Mouse (Mus musculus) neural tube, embryonic 13.5 days (tissue): ENCODE measurements around the gene 4930407I10Rik. TPM values are rescaled to one million over a fixed set of nuclear protein-coding genes. Genes with fewer than 3 reads are reported as not detected.

Experiments used
- ATAC-seq: fragments of 200-750 bp; cut with Nextera tagmentation; 2 replicates; pipeline ENCODE4 v1.8.0; 2017; ENCODE audit warnings: low read depth, mild to moderate bottlenecking, moderate TSS enrichment, moderate library complexity
- H3K27ac ChIP-seq: fragments of 300-500 bp; sonication (generic); replicated peaks from 2 replicates; pipeline ENCODE4 v1.5.1; 2015; ENCODE audit warnings: moderate library complexity, mild to moderate bottlenecking, inconsistent platforms
- H3K27me3 ChIP-seq: fragments of 300-500 bp; sonication (generic); 2 replicates; pipeline ENCODE4 v1.6.1; 2015; ENCODE audit warnings: mild to moderate bottlenecking, inconsistent platforms
- H3K36me3 ChIP-seq: fragments of 300-500 bp; sonication (generic); 2 replicates; pipeline ENCODE4 v1.6.1; 2015; ENCODE audit warnings: mild to moderate bottlenecking, inconsistent platforms
- H3K4me1 ChIP-seq: fragments of 300-500 bp; sonication (generic); replicated peaks from 2 replicates; pipeline ENCODE4 v1.6.1; 2015; ENCODE audit warnings: inconsistent platforms
- H3K4me2 ChIP-seq: fragments of 300-500 bp; sonication (generic); 2 replicates; pipeline ENCODE4 v1.6.1; 2015; ENCODE audit warnings: inconsistent platforms, mild to moderate bottlenecking, moderate library complexity
- H3K4me3 ChIP-seq: fragments of 300-500 bp; sonication (generic); 2 replicates; pipeline ENCODE4 v1.5.1; 2015; ENCODE audit warnings: mild to moderate bottlenecking, inconsistent platforms
- H3K9ac ChIP-seq: fragments of 300-500 bp; sonication (generic); 2 replicates; pipeline ENCODE4 v1.6.1; 2015; ENCODE audit warnings: moderate library complexity, mild to moderate bottlenecking, inconsistent platforms
- H3K9me3 ChIP-seq: fragments of 300-500 bp; sonication (generic); 2 replicates; pipeline ENCODE4 v1.6.1; 2016; ENCODE audit warnings: inconsistent platforms
- WGBS: fragments of 180-500 bp; shearing (Covaris S2); methylation state at CpG from one replicate; pipeline ENCODE4 v1.1.7; 2015; 5-methylcytosine and 5-hydroxymethylcytosine counted together
- polyA plus RNA-seq: library from polyadenylated mRNA; unstranded; fragments of >200 nt; fragmentation: Nextera tagmentation; extraction: Ambion mirVana; gene quantifications from 2 replicates; pipeline ENCODE4 v1.2.1, GENCODE M21; 2015

4930407I10Rik gene
- polyA plus RNA-seq, 1 experiment from 2014 or later = not detected

DNA sequence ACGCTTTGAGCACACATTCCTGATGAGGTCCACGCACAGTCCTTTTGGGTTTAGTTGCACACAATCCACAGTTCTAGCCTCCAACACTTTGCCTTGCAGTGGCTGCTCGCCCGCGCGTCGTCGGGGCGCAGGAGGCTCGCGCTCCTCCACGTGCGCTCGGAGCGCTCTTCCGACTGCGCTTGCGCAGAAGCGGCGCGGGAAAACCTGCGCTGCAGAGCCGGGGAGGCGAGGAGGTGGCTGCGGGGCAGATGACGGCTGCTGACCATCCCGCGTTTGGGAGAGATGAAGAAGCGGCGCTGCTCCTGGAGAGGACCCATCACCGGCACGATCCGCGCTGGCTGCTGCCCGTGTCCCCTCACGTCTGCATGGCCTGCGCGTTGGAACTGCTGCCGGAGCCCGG lies 10.9 kb downstream of the 4930407I10Rik start, which contains the start of gene Mei1:
Mei1 (plus strand) TSS at position 99 of the 400 bp plus-strand sequence.
- H3K27me3 ChIP-seq = peaks cover 55% of the 10 kb centered on the region
- no peak within 1 kb of the TSS for H3K27ac ChIP-seq
- no peak for ATAC-seq
- peak within 1 kb of the TSS; percentile 13; the same call in 1 of the 2 replicates for H3K4me3 ChIP-seq
- no peaks in the 10 kb centered on the region for H3K36me3 ChIP-seq
- WGBS = 26% methylated on average over 40 of the region's 40 CpGs
- H3K9me3 ChIP-seq = no peaks in the 10 kb centered on the region
- H3K4me2 ChIP-seq = peak within 1 kb of the TSS; percentile 39
- H3K9ac ChIP-seq = no peak within 1 kb of the TSS
- H3K4me1 ChIP-seq = 0 out of 2 replicates have a peak, but pooled peaks cover 4% of the 10 kb centered on the region

DNA sequence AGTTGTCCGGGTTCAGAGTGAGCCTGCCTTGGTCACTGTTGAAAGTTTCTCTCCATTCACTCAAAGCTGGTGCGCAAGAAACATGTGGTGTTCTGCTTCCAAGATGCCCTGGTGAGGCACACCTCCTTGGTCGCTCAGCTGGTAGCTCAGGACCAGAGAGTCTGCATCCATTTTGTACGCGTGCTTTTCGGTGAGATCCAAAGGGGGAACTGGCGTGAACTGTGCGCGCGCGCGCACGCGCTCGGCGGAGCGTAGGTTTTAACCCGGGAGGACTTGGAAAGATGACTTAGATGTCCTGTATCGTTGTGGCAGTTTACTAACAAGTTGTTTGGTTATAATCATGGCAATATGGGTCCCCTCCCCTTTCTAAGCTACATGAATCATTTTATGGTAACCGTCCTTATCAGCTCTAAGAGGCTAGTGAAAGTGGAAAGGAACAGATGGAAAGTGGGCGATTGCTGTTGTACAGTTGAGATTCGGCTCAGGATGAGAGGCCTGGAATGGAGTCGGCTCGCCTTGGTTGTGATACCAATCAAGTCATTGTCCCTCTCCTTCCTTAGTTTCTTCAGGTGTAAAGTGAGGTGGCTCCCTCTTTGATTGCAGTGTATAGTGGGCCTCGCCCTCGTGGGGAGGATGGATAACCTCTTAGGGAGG lies 13.0 kb downstream of the 4930407I10Rik start:
- Histone ChIP-seq H3K4me1 (0 out of 2 replicates have a peak, but pooled peaks cover 4% of the 10 kb centered on the region), H3K36me3 (no peaks in the 10 kb centered on the region), H3K4me2 (no peak overlapping the region), H3K9me3 (no peaks in the 10 kb centered on the region), H3K27ac (no peak overlapping the region), H3K4me3 (no peak overlapping the region), H3K9ac (no peak overlapping the region), H3K27me3 (peaks cover 49% of the 10 kb centered on the region)
- WGBS = 91% methylated on average over 26 of the region's 26 CpGs
- ATAC-seq = no peak

- Histone ChIP-seq H3K9me3 (no peaks in the 10 kb centered on the region), H3K36me3 (no peaks in the 10 kb centered on the region), H3K27ac (no peak overlapping the region), H3K9ac (no peak overlapping the region), H3K4me1 (0 out of 2 replicates have a peak, but pooled peaks cover 4% of the 10 kb centered on the region), H3K4me3 (no peak overlapping the region), H3K27me3 (peaks cover 42% of the 10 kb centered on the region), H3K4me2 (no peak overlapping the region)
- WGBS = 94% methylated on average over 7 of the region's 7 CpGs
- no peak for ATAC-seq
Measured at GRCm38 (mm10) chr15:82073490-82073889, 14.5 kb downstream of the 4930407I10Rik start.

DNA sequence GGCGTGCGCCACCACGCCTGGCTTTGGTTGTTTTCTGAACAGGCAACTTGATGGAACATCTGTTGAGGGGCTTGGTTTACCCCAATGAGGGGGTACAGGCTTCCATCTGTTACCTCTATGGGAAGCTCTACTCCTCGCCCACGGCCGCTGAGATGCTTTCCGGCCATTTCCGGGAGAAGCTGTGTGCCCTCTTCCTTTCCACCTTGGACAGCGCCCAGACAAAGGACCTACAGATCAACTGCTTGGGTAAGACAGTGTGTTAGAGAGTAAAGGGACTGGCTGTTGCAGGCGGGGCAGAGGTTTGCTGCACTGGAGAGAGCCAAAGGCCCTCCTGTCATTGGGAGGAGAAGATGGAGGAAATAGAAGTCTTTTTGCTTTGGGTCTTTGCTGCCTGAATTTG lies 20.9 kb downstream of the 4930407I10Rik start:
- Histone ChIP-seq H3K27me3 (no peaks in the 10 kb centered on the region), H3K9me3 (no peaks in the 10 kb centered on the region), H3K9ac (no peak overlapping the region), H3K4me3 (no peak overlapping the region), H3K4me2 (no peak overlapping the region), H3K36me3 (no peaks in the 10 kb centered on the region), H3K27ac (no peak overlapping the region), H3K4me1 (no peaks in the 10 kb centered on the region)
- WGBS = 64% methylated on average over 10 of the region's 10 CpGs
- ATAC-seq = no peak

GRCm38 (mm10) chr15:82081161-82081560 lies 22.2 kb downstream of the 4930407I10Rik start:
- Histone ChIP-seq H3K4me3 (no peak overlapping the region), H3K27ac (no peak overlapping the region), H3K27me3 (no peaks in the 10 kb centered on the region), H3K4me2 (no peak overlapping the region), H3K9me3 (no peaks in the 10 kb centered on the region), H3K9ac (no peak overlapping the region), H3K36me3 (no peaks in the 10 kb centered on the region), H3K4me1 (no peaks in the 10 kb centered on the region)
- no peak for ATAC-seq
- 28% methylated on average over 7 of the region's 7 CpGs for WGBS

DNA sequence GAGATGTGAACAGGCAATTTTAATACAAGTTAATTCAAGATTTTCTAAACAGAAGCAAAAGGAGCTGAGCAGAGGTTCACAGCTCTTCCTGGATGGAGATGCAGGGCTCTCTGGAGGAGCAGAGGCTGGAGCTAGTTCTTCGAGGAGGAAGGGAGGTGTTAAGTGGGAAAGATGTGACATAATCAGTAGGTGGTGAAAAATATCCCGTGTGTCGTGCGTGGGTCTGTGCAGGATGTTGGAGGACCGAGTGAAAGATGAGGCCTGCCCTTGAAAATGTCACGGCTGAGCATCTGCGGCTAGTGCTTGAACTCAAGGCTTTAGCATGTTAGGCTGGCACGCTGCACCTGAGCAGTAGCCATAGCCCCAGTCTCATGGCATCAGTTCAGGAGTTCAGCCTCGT lies 26.7 kb downstream of the 4930407I10Rik start:
- no peak for ATAC-seq
- Histone ChIP-seq H3K36me3 (no peaks in the 10 kb centered on the region), H3K27me3 (no peaks in the 10 kb centered on the region), H3K4me1 (no peaks in the 10 kb centered on the region), H3K9ac (no peak overlapping the region), H3K4me3 (no peak overlapping the region), H3K27ac (no peak overlapping the region), H3K4me2 (no peak overlapping the region), H3K9me3 (no peaks in the 10 kb centered on the region)
- WGBS = 86% methylated on average over 9 of the region's 9 CpGs

DNA sequence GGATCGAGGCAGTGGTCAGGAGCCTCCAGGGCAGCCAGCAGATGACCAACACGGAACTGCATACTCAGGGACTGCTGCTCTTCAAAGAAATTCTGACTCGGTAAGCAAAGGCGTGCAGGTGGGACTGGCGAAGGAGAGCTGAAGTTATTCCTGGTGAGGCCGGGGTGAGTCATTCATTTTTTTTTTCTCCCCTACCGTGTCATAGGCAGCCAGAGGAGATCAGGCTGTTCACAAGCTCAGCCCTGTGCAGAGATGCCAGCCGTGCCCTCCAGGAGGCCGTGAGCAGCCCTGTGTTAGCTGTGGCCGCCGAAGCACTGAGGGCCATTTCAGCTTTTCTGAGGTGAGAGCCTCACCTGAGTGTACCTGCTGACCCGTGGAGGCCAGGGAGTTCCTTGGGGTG lies 27.2 kb downstream of the 4930407I10Rik start:
- no peak overlapping the region for H3K27ac ChIP-seq
- 83% methylated on average over 12 of the region's 12 CpGs for WGBS
- no peaks in the 10 kb centered on the region for H3K9me3 ChIP-seq
- no peak for ATAC-seq
- no peaks in the 10 kb centered on the region for H3K36me3 ChIP-seq
- no peak overlapping the region for H3K4me2 ChIP-seq
- no peaks in the 10 kb centered on the region for H3K4me1 ChIP-seq
- H3K9ac ChIP-seq = no peak overlapping the region
- H3K27me3 ChIP-seq = no peaks in the 10 kb centered on the region
- no peak overlapping the region for H3K4me3 ChIP-seq

- no peaks in the 10 kb centered on the region for H3K36me3 ChIP-seq
- H3K4me2 ChIP-seq = no peak overlapping the region
- ATAC-seq = no peak
- no peak overlapping the region for H3K27ac ChIP-seq
- no peaks in the 10 kb centered on the region for H3K9me3 ChIP-seq
- no peaks in the 10 kb centered on the region for H3K4me1 ChIP-seq
- no peak overlapping the region for H3K4me3 ChIP-seq
- 10% methylated on average over 10 of the region's 10 CpGs for WGBS
- H3K9ac ChIP-seq = no peak overlapping the region
- H3K27me3 ChIP-seq = no peaks in the 10 kb centered on the region
Measured at GRCm38 (mm10) chr15:82087266-82087665, 28.3 kb downstream of the 4930407I10Rik start.

DNA sequence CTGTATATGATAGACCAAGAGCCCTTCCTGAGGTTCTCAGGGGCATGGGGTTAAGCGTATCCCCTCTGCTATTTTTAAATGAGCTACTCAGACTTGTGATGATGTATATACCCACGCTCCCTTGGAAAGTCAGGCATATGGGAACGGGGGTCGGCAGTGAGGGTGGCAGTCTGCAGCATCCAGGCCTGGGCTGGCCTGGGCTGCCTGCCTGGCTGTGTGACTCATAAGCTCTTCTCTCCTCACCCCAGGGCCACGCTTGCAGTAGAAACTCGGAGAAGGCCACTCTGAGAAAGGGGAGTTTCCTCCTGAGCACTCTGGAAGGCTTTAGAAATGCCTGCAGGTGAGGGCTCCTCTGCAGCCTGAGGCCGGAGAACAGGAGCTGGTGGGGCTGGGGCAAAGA lies 32.1 kb downstream of the 4930407I10Rik start:
- no peak for ATAC-seq
- Histone ChIP-seq H3K27ac (no peak overlapping the region), H3K4me3 (no peak overlapping the region), H3K9ac (no peak overlapping the region), H3K27me3 (no peaks in the 10 kb centered on the region), H3K4me1 (no peaks in the 10 kb centered on the region), H3K9me3 (no peaks in the 10 kb centered on the region), H3K36me3 (no peaks in the 10 kb centered on the region), H3K4me2 (no peak overlapping the region)
- WGBS = 83% methylated on average over 7 of the region's 7 CpGs

- Histone ChIP-seq H3K4me3 (no peak overlapping the region), H3K27ac (no peak overlapping the region), H3K27me3 (no peaks in the 10 kb centered on the region; the same call in 1 of the 2 replicates), H3K9ac (no peak overlapping the region), H3K36me3 (no peaks in the 10 kb centered on the region), H3K9me3 (no peaks in the 10 kb centered on the region), H3K4me1 (no peaks in the 10 kb centered on the region), H3K4me2 (no peak overlapping the region)
- ATAC-seq = no peak
- 13% methylated on average over 8 of the region's 8 CpGs for WGBS
Measured at GRCm38 (mm10) chr15:82106953-82107555, 48.1 kb downstream of the 4930407I10Rik start.
